Mouse (Mus musculus): ENCODE measurements around the gene Fbln5.

Gene Fbln5

DNA sequence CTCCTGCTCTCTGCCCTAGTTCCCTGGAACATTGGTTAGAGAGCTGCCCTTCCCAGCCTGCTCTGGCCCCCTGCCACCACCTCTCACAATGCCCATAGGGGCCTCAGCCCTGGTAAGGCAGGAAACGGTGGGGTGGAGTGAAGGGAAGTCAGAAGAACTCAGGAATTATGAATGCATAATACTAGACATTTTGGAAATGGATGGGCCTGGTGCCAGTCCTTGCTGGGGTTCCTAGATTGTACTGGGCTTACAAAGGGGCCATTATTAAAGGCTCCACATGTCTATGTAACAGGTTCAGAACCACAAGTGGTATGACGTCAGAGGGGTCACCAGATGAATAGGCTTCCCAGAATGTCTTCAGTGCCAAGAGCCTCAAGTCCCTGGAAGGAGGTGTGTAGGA lies 11.5 kb downstream of the Fbln5 start:
- no peak for DNase-seq

- DNase-seq = no peak
These were observed 16.4 kb downstream of the Fbln5 start for GRCm38 (mm10) chr12:101802445-101802844.

DNA sequence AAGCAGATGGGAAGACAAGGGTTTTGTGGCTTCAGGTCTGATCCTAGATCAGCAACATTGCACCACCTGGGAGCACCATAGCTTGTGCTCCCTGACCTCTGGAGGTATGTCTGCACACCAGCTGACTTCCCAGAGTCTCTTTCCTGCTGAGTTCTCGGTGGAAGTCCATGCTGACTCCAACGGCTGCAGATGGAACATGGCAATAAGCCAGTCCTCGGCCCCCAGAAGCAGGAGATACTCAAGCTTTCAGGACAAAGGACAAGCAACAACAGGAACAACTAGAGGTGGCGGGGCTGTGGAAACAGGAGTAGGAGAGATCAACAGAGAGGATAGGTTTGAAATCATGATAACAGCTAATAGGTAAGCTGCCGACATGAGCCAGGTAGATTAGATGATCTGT lies 17.1 kb downstream of the Fbln5 start:
- no peak for DNase-seq

- DNase-seq = no peak
These were observed 17.8 kb downstream of the Fbln5 start for GRCm38 (mm10) chr12:101801051-101801450.

GRCm38 (mm10) chr12:101798189-101798922 lies 20.5 kb downstream of the Fbln5 start:
- no peak for DNase-seq

DNA sequence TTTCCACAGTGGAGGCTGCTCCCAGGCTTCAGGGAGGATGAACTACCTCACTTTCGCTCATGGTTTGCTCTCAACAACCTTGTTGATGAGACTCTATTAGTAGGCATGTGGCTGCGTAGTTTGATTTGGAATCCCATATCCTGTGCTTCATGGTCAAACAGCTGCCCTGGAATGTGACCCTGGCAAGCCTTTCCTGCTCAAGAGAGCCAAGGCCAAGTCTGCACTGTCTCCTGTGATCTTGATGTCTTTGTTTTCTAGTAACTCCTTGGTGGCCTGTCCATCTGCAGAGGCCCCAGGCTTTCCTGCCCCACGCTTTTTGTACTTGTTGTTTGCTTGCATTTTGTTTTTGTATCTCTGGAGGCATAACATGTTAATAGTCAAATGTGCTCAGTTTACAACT lies 24.4 kb downstream of the Fbln5 start:
- DNase-seq = no peak

DNA sequence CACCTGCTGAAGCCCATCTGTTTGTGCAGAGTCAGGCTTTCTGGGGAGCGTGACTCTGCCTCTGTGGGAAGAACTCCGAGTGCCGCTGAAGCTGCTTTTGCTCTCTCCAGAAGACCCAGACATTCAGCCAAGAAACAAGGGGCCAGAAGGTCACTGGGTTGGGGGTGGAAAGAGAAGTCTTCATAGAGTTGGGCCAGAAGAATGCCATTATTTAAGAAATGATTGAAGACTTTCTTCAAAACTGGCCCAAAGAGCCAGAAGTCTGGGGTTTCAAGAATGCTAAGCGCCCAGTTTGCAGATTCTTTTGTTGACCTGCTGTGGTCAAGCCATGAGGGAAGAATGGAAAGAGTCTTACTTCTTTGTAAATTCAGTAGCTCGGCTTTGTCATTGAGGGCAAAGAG lies 25.6 kb downstream of the Fbln5 start:
- no peak for DNase-seq

- no peak for DNase-seq
These were observed 26.2 kb downstream of the Fbln5 start for GRCm38 (mm10) chr12:101792684-101793083.

GRCm38 (mm10) chr12:101789767-101790166 lies 29.1 kb downstream of the Fbln5 start:
- no peak for DNase-seq

DNA sequence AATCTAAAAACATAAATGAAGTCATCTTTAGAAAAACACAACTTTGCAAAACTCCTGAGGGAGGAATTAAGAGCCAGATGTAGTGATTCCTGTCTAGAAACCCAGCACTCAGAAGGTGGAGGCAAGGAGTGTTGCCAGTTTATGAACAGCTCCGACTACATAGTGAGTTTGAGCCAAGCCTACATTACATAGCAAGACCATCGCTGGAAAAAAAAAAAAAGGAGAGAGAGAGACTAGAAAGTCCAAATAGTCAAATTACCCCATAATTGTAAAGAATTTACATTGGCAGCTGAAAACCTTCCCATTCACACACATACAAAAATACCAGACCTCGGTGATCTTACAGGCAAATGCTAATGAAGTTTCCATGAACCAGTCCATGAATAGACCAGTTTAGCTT lies 29.6 kb downstream of the Fbln5 start:
- DNase-seq = no peak

DNA sequence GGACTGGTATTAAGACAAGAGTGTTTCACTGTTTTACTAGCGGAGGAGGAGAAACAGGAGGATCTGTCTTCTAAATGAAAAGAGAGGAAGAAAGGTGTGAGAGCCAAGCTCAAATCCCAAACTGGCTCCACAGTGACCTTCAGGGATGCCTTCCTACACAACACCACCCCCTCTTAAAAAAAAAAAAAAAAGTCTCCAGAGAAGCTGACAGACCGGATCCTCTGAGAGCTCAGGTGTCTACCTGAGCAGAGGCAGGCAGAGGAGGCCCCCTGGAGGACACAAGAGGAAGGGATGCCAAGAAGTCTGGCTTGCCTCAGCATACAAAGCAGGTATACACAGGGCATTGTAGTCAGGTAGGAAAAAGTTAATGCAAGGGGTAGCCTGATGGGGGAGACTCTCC lies 36.1 kb downstream of the Fbln5 start:
- peak; percentile 13 for DNase-seq

GRCm38 (mm10) chr12:101780915-101781314 lies 37.9 kb downstream of the Fbln5 start:
- no peak for DNase-seq

- no peak for DNase-seq
These were observed 41.1 kb downstream of the Fbln5 start for GRCm38 (mm10) chr12:101777613-101778325.

DNA sequence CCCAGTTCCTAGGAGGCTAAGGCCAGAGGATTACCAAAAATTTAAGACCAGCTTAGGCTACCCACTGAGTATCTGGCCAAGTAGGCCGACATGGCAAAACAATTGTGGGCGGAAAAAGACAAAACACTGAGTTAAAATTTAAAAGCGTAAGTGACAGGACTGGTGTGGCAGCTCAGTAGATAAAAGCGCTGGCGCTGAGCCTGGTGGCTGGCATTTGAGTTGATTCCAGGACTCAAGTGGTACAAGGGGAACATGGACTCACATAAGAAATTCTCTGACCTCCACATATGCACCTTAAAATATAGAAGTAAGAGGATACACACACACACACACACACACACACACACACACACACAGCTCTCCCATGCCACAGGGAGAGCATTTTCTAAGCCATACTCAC lies 42.5 kb downstream of the Fbln5 start:
- no peak for DNase-seq

- DNase-seq = no peak
These were observed 44.7 kb downstream of the Fbln5 start for GRCm38 (mm10) chr12:101774116-101774515.

GRCm38 (mm10) chr12:101772962-101773361 lies 45.9 kb downstream of the Fbln5 start:
- DNase-seq = no peak

GRCm38 (mm10) chr12:101770283-101771015 lies 48.4 kb downstream of the Fbln5 start:
- no peak for DNase-seq

- no peak for DNase-seq
These were observed 51.4 kb downstream of the Fbln5 start for GRCm38 (mm10) chr12:101767306-101768053.

DNA sequence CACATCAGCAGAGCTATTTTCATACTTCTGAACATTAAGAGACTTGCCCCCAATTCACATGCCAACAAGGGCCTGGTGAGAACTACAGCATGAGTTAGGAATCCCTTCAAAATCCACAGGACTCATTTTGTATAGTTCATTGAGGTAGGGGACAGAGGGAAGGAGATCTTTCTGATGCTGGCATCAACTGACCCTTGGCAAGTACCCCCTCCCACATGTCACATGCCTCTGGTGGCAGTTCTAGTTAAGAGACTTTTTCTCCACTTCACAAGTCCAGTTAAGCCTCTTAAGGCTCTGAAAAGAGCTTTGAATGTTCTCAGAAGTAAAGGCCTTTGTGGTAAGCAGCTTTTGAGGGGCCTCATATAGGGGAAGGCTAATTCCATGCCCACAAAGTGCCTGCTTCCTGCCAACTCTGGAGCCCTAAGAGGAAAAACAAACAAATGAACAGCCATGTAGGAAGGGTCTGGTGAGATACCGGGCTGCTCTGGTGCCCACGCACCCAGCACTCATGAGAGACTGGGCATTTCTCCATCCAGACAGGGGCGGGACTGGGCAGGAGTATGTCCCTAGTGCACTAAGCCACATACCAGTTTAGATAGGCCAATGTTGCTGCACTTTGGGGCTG lies 52.5 kb downstream of the Fbln5 start:
- DNase-seq = no peak

- no peak for DNase-seq
These were observed 54.0 kb downstream of the Fbln5 start for GRCm38 (mm10) chr12:101764870-101765269.

DNA sequence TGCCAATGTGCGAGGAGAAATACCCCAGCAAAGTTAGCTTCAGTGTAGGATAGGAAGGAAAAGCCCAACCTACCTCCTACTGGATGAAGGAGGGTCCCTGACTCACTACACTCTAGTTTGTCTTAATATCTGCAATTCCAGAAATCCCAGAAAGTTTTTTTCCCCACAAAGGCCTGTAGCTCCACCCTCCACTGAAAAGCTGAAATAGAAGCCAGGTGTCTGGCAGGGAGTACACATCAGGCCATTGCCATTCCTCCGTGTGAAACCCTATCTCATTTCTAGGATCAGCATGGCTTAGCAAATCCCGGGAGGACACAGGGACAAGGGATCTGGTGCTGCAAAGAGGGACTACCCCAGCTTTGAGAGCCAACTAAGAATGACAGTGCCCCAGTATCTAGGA lies 55.8 kb downstream of the Fbln5 start:
- DNase-seq = no peak

DNA sequence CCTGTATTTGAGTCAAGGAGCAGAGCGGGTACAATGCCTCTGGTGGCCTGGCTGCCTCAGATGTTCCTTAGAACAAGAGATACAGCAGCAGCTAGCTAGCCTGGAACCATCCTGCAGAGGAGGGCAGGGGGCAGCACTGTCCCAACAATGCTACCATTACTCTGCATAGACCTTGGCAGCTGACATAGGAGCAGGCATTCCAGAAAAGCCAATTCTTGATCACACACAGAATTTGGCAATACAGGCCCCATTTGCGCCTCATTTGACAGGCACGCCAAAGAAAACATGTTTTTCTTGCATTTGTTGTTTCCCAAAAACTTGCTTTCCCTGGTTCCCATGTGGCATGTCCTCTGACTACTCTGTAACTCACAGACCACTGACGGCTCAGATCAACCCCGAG lies 56.8 kb downstream of the Fbln5 start:
- no peak for DNase-seq
